Mouse (Mus musculus): ENCODE results near the gene Arl2. TPM values are rescaled to one million over a fixed set of nuclear protein-coding genes. Genes with fewer than 3 reads are reported as not detected.
"Not testable (repeated sequence)": the region's sequence is repeated elsewhere in the genome, so short reads cannot be mapped to it uniquely, and the experiment has no call there.

Gene Arl2
- polyA plus RNA-seq, 1 experiment from 2014 or later: 61.8 TPM

DNA sequence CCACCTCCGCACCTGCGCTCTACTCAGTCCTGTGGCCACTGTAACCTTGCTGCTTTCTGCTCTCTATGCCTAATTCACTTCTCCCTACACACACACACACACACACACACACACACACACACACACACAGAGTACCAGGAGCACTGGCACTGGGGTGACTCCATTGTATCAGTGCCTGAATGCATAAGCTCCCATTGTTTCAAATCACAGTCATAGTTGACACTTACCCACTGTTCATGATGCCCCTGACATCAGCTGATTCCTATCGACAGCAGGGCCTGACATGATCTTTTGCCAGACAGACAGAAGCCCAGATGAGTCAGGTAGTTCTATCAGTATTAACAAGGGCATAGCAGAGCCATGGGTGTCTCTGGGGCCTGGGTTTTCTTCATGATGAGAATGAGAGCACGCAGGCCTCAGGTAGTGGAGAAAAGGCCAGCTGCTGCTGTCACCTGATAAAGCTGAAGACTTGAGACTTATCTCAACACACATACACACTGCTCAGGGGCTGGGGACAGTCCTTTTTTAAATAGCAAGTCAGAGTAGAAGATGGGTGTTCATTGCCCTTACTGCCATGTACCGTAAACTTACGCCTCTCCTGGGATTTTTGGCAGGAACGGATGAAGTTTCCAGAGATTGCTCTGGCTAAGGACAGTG lies 9.0 kb downstream of the Arl2 start:
- peak overlapping the region; percentile 70 for H3K27ac ChIP-seq (ENCODE audit: low read depth, low read length)
- 0 out of 2 replicates have a peak overlapping the region, but pooled peaks have one; percentile 16 for H3K9ac ChIP-seq (ENCODE audit: low read depth, low read length)
- peak; percentile 29; the same call in 1 of the 2 replicates for ATAC-seq (replicated peaks; ENCODE audit: insufficient number of reproducible peaks, low FRiP score, low TSS enrichment)
- H3K4me2 ChIP-seq: peak overlapping the region; percentile 37
- H3K27me3 ChIP-seq (ENCODE audit: control insufficient read depth, insufficient read depth, low read length): no peaks in the 10 kb centered on the region
- WGBS (ENCODE audit: insufficient replicate concordance): 81% methylated on average over 7 of the region's 7 CpGs
- H3K4me3 ChIP-seq (ENCODE audit: low read depth, low read length): no peak overlapping the region
- no peaks in the 10 kb centered on the region for H3K4me1 ChIP-seq (ENCODE audit: control insufficient read depth, insufficient read depth, low read length)
- peaks cover 2% of the 10 kb centered on the region for H3K36me3 ChIP-seq (ENCODE audit: control insufficient read depth, insufficient read depth, low read length)
- no peaks in the 10 kb centered on the region for H3K9me3 ChIP-seq (replicated peaks; ENCODE audit: control insufficient read depth, low read length)

DNA sequence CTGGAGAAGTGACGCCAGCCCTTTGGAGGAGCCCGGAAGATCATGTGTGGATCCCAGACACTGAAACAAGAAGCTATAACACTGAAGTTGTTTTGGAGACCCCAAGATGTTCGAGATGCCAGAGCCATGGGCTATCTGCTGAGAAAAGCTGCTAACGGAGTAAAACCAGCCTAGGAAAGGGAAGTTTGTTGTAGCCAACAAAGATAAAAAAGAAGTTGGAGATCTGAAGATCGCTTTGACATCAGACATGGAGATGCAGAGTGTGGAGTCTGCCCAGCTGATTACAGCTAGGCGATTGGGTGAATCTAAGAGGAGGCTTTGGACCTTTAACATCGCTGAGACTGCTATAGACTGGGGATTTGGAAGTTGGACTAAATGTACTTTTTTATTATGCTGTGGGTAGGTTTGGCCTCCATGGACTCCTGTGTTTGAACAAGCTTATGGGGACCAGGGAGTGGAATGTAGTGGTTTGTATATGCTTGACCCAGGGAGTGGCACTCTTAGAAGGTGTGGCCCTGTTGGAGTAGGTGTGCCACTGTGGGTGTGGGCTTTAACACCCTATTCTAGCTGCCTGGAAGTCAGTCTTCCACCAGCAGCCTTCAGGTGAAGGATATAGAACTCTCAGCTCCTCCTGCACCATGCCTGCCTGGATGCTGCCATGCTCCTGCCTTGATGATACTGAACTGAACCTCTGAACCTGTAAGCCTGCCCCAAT lies 10.8 kb downstream of the Arl2 start:
- not testable (repeated sequence) for H3K4me3 ChIP-seq (ENCODE audit: low read depth, low read length); H3K27me3 ChIP-seq (ENCODE audit: control insufficient read depth, insufficient read depth, low read length); H3K9ac ChIP-seq (ENCODE audit: low read depth, low read length); H3K27ac ChIP-seq (ENCODE audit: low read depth, low read length); H3K36me3 ChIP-seq (ENCODE audit: control insufficient read depth, insufficient read depth, low read length); H3K4me1 ChIP-seq (ENCODE audit: control insufficient read depth, insufficient read depth, low read length); ATAC-seq (replicated peaks; ENCODE audit: insufficient number of reproducible peaks, low FRiP score, low TSS enrichment); H3K4me2 ChIP-seq; H3K9me3 ChIP-seq (replicated peaks; ENCODE audit: control insufficient read depth, low read length)
- 70% methylated on average over 7 of the region's 7 CpGs for WGBS (ENCODE audit: insufficient replicate concordance)

DNA sequence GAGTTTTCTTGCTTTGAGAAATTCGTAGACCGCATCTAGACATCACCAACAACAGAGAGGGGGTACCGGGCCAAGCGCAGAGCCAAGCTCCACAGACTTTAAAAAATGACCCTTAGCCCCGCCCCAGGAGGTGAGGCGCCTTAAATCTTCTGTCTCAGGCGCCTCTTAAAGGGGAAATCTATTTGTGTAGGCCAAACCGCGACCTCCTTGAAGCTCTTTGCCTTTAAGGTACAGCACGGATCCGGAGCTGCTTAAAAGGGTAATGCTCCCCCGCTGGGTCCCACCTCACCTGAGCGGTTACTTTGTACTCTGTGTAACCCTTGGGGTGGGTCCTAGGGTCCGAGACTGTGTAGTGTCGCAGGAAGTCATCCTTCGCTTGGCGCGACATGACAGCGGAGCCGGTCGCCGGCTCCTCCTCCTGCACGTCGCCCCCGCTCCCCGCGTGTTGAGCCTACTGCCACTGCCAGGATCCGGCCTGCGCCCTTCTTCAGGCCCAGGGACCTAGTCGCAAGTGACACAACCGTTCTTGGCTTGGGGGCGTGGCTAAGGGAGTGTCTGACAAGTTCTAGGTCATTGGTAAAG lies 13.5 kb downstream of the Arl2 start, which contains the start of gene Snx15:
TSS of gene Snx15 (minus strand) at position 545 of the 582 bp plus-strand sequence.
- ATAC-seq (replicated peaks; ENCODE audit: insufficient number of reproducible peaks, low FRiP score, low TSS enrichment): peak; percentile 85
- Histone ChIP-seq H3K4me3 (ENCODE audit: low read depth, low read length) (peak within 1 kb of the TSS; percentile 40), H3K9me3 (replicated peaks; ENCODE audit: control insufficient read depth, low read length) (no peaks in the 10 kb centered on the region), H3K27ac (ENCODE audit: low read depth, low read length) (peak within 1 kb of the TSS; percentile 52), H3K4me2 (peak within 1 kb of the TSS; percentile 52), H3K27me3 (ENCODE audit: control insufficient read depth, insufficient read depth, low read length) (no peaks in the 10 kb centered on the region), H3K36me3 (ENCODE audit: control insufficient read depth, insufficient read depth, low read length) (no peaks in the 10 kb centered on the region), H3K9ac (ENCODE audit: low read depth, low read length) (peak within 1 kb of the TSS; percentile 61), H3K4me1 (ENCODE audit: control insufficient read depth, insufficient read depth, low read length) (no peaks in the 10 kb centered on the region)
- under 1% methylated on average over 32 of the region's 32 CpGs for WGBS (ENCODE audit: insufficient replicate concordance)

DNA sequence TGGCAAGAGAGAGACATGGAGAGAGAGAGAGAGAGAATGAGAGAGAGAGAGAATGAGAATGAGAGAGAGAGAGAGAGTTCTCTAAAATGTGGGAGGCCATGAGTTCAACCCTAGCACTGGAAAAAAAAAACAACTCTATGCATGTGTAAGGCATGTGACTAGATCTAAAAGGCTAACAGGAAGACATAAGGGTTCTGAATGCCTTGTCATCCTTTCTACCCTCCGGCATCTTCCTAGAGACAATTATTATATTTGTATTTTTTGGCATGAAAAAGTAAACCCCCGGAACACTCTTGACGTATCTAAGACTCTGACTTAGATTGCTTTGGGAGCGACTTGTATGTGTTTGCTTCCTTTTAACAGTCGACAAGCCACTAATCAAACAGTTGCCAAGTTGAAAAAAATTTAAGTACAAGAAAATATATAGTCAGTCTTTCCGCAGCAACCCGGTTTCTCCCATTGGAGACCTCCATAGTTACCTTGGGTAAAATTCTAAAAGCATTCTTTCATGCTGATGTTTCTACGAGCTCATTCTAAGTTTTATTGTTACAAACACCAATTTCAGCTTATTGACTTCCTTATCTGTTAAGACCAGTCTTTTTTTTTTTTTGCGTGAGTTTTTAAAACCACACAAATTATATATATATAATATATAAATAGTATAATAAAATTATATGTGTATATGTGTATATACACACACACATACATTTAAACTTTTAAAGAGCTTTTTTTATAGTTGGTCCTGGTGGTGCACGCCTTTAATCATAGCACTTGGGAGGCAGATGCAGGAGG lies 14.4 kb downstream of the Arl2 start:
- H3K9ac ChIP-seq (ENCODE audit: low read depth, low read length): peak overlapping the region; percentile 61
- peak overlapping the region; percentile 52 for H3K4me2 ChIP-seq
- H3K27me3 ChIP-seq (ENCODE audit: control insufficient read depth, insufficient read depth, low read length): no peaks in the 10 kb centered on the region
- H3K27ac ChIP-seq (ENCODE audit: low read depth, low read length): peak overlapping the region; percentile 52
- no peak for ATAC-seq (replicated peaks; ENCODE audit: insufficient number of reproducible peaks, low FRiP score, low TSS enrichment)
- peaks cover under 1% of the 10 kb centered on the region; the same call in 1 of the 2 replicates for H3K4me1 ChIP-seq (ENCODE audit: control insufficient read depth, insufficient read depth, low read length)
- H3K4me3 ChIP-seq (ENCODE audit: low read depth, low read length): peak overlapping the region; percentile 40
- WGBS (ENCODE audit: insufficient replicate concordance): 69% methylated on average over 10 of the region's 10 CpGs
- no peaks in the 10 kb centered on the region for H3K9me3 ChIP-seq (replicated peaks; ENCODE audit: control insufficient read depth, low read length)
- H3K36me3 ChIP-seq (ENCODE audit: control insufficient read depth, insufficient read depth, low read length): no peaks in the 10 kb centered on the region

DNA sequence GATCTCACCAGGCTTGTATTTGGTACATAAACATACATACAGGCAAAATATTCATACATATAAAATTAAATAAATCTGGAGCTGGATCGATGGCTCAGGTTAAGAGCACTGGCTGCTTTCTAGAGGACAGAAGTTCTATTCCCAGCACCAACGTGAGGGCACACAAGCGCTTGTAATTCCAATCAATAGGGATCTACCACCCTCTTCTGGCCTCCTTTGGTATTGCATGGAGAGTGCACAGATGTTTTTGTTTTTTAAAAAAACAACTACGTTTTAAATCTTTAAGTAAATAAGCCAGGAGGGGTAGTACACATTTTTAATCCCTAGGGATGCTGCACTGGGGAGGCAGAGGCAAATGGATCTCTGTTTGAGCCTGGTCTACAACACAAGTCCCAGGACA lies 15.1 kb downstream of the Arl2 start:
- WGBS (ENCODE audit: insufficient replicate concordance): 24% methylated on average over 4 of the region's 4 CpGs
- Histone ChIP-seq H3K27me3 (ENCODE audit: control insufficient read depth, insufficient read depth, low read length) (no peaks in the 10 kb centered on the region), H3K9me3 (replicated peaks; ENCODE audit: control insufficient read depth, low read length) (no peaks in the 10 kb centered on the region), H3K36me3 (ENCODE audit: control insufficient read depth, insufficient read depth, low read length) (no peaks in the 10 kb centered on the region), H3K4me3 (ENCODE audit: low read depth, low read length) (no peak overlapping the region), H3K9ac (ENCODE audit: low read depth, low read length) (no peak overlapping the region), H3K4me1 (ENCODE audit: control insufficient read depth, insufficient read depth, low read length) (peaks cover 5% of the 10 kb centered on the region; the same call in 1 of the 2 replicates), H3K27ac (ENCODE audit: low read depth, low read length) (no peak overlapping the region), H3K4me2 (no peak overlapping the region)
- ATAC-seq (replicated peaks; ENCODE audit: insufficient number of reproducible peaks, low FRiP score, low TSS enrichment): no peak

DNA sequence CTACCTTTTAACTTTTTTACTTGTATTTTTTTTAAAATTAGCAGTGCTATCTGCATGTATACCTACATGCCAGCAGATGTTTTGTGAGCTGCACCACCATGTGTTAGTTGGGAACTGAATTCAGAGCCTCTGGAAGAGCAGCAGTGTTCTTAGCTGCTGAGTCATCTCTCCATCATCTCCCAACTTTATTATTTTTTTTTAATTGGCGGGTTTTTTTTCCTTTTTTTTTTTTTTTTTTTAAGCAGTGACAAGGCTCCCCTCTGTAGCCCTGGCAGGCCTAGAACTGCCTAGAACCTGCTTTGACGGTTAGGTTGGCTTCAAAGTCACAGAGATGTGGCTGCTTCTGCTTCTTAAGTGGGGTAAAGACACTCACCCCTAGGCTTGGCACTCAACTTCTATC lies 16.4 kb downstream of the Arl2 start:
- Histone ChIP-seq H3K27me3 (ENCODE audit: control insufficient read depth, insufficient read depth, low read length) (no peaks in the 10 kb centered on the region), H3K4me2 (no peak overlapping the region), H3K4me1 (ENCODE audit: control insufficient read depth, insufficient read depth, low read length) (peaks cover 5% of the 10 kb centered on the region; the same call in 1 of the 2 replicates), H3K27ac (ENCODE audit: low read depth, low read length) (no peak overlapping the region), H3K4me3 (ENCODE audit: low read depth, low read length) (no peak overlapping the region), H3K9ac (ENCODE audit: low read depth, low read length) (no peak overlapping the region), H3K36me3 (ENCODE audit: control insufficient read depth, insufficient read depth, low read length) (no peaks in the 10 kb centered on the region), H3K9me3 (replicated peaks; ENCODE audit: control insufficient read depth, low read length) (no peaks in the 10 kb centered on the region)
- 61% methylated on average over 2 of the region's 2 CpGs for WGBS (ENCODE audit: insufficient replicate concordance)
- no peak for ATAC-seq (replicated peaks; ENCODE audit: insufficient number of reproducible peaks, low FRiP score, low TSS enrichment)

DNA sequence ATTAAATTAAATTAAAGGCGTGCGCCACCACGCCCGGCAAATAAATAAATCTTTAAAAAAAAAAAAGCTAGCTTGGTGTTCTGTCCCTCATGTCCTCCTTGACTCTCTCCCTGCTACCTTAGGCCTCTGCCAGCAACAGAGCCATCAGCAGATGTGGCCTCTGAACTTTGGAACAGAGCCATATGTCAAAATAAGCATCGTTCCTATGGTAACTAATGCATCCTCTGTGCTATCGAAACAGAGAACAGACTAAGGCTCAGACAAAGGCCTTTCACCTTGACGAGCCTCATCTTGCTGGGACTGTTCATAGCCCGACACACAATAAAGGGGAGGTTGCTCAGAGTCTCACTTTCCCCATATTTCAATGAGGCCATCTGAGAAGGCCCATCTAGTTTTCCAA lies 18.0 kb downstream of the Arl2 start:
- 86% methylated on average over 8 of the region's 8 CpGs for WGBS (ENCODE audit: insufficient replicate concordance)
- Histone ChIP-seq H3K27me3 (ENCODE audit: control insufficient read depth, insufficient read depth, low read length) (no peaks in the 10 kb centered on the region), H3K4me1 (ENCODE audit: control insufficient read depth, insufficient read depth, low read length) (peaks cover 5% of the 10 kb centered on the region; the same call in 1 of the 2 replicates), H3K9ac (ENCODE audit: low read depth, low read length) (no peak overlapping the region), H3K27ac (ENCODE audit: low read depth, low read length) (no peak overlapping the region), H3K36me3 (ENCODE audit: control insufficient read depth, insufficient read depth, low read length) (no peaks in the 10 kb centered on the region), H3K4me3 (ENCODE audit: low read depth, low read length) (no peak overlapping the region), H3K9me3 (replicated peaks; ENCODE audit: control insufficient read depth, low read length) (no peaks in the 10 kb centered on the region), H3K4me2 (no peak overlapping the region)
- ATAC-seq (replicated peaks; ENCODE audit: insufficient number of reproducible peaks, low FRiP score, low TSS enrichment): no peak

DNA sequence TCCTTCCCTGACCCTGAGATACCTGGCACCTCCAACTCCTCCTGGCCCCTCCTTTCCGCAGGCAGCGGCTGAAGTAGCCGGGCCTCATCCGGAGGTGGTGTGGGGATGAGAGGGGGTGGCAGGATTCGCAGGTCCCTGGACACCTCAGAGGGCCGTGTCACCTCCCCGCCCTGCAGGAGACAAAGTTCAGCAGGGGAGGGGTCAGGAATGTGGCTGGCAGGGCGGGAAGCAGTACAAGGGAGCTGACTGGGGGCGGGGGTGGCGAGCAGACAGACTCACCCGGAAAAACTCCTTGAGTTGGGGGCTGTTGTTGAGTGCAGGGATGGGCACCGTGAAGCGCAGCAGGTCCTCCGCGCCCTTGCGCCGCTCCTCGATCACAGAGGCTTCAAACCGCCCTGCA lies 19.6 kb downstream of the Arl2 start:
- Histone ChIP-seq H3K9ac (ENCODE audit: low read depth, low read length) (peak overlapping the region; percentile 62), H3K27ac (ENCODE audit: low read depth, low read length) (no peak overlapping the region), H3K4me2 (peak overlapping the region; percentile 31), H3K9me3 (replicated peaks; ENCODE audit: control insufficient read depth, low read length) (no peaks in the 10 kb centered on the region), H3K4me1 (ENCODE audit: control insufficient read depth, insufficient read depth, low read length) (peaks cover 9% of the 10 kb centered on the region; the same call in 1 of the 2 replicates), H3K4me3 (ENCODE audit: low read depth, low read length) (no peak overlapping the region), H3K27me3 (ENCODE audit: control insufficient read depth, insufficient read depth, low read length) (no peaks in the 10 kb centered on the region), H3K36me3 (ENCODE audit: control insufficient read depth, insufficient read depth, low read length) (no peaks in the 10 kb centered on the region)
- no peak for ATAC-seq (replicated peaks; ENCODE audit: insufficient number of reproducible peaks, low FRiP score, low TSS enrichment)
- 18% methylated on average over 19 of the region's 19 CpGs for WGBS (ENCODE audit: insufficient replicate concordance)

Measured in heart, embryonic 11.5 days (tissue).